Mouse (Mus musculus): ENCODE measurements around the gene Creb3l4. TPM values are rescaled to one million over a fixed set of nuclear protein-coding genes. Genes with fewer than 3 reads are reported as not detected.

Gene Creb3l4
- polyA plus RNA-seq, 1 experiment from 2014 or later, result 5.7 TPM

DNA sequence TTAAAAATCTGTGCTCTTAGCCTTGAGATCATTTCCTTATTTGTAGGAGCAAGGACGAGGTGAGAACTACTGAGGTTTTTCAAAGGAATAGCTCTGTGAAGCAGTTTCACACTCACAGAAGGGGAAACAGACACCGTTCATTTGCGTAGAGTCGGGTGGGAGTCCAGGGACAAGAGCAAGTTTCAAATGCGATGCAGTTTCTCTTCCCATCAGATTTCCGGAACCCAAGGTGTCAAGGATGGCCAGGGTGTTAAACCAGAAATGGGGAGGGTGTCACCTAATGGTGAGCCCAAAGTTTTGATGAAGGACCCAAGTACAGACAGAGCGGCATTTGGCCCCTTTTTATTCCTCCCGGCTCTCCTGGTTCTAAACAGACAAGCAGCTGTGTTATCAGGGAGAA is 12.2 kb downstream of the Creb3l4 start:
- Histone ChIP-seq H3K27me3 (ENCODE audit: control insufficient read depth, insufficient read depth, low read length) (no peaks in the 10 kb centered on the region), H3K4me1 (ENCODE audit: control insufficient read depth, insufficient read depth, low read length) (0 out of 2 replicates have a peak, but pooled peaks cover 3% of the 10 kb centered on the region), H3K4me2 (replicated peaks; ENCODE audit: low read depth, low read length) (peak overlapping the region; percentile 53), H3K27ac (ENCODE audit: low read depth, low read length) (peak overlapping the region; percentile 92), H3K9me3 (ENCODE audit: control insufficient read depth, low read length) (no peaks in the 10 kb centered on the region), H3K36me3 (ENCODE audit: control insufficient read depth, insufficient read depth, low read length) (peaks cover 24% of the 10 kb centered on the region), H3K9ac (ENCODE audit: low read depth, low read length) (peak overlapping the region; percentile 86), H3K4me3 (ENCODE audit: low read length) (peak overlapping the region; percentile 69)
- no peak for ATAC-seq (ENCODE audit: low FRiP score, low TSS enrichment)
- WGBS, result 11% methylated on average over 8 of the region's 8 CpGs

DNA sequence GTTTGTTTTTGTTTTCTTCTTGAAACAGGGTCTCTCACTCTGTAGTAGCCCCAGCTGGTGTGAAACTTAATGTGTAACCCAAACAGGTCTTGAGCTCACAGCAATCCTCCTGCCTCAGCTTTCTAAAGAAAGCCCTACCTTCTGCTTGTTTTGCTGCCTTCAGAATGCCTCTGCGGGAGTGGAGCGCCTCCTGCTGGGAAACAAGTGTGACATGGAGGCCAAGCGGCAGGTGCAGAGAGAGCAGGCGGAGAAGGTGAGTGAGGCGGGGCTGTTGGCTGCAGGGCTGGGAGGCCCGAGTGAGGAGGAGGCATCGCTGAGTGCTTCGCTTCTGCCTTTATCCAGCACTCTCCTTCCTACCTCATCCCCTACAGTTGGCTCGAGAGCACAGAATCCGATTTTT is 19.0 kb downstream of the Creb3l4 start:
- no peak overlapping the region for H3K27ac ChIP-seq (ENCODE audit: low read depth, low read length)
- ATAC-seq (ENCODE audit: low FRiP score, low TSS enrichment), result no peak
- 77% methylated on average over 10 of the region's 10 CpGs for WGBS
- H3K9me3 ChIP-seq (ENCODE audit: control insufficient read depth, low read length), result no peaks in the 10 kb centered on the region
- H3K36me3 ChIP-seq (ENCODE audit: control insufficient read depth, insufficient read depth, low read length), result peaks cover 20% of the 10 kb centered on the region
- no peak overlapping the region for H3K4me2 ChIP-seq (replicated peaks; ENCODE audit: low read depth, low read length)
- H3K27me3 ChIP-seq (ENCODE audit: control insufficient read depth, insufficient read depth, low read length), result no peaks in the 10 kb centered on the region
- H3K9ac ChIP-seq (ENCODE audit: low read depth, low read length), result no peak overlapping the region
- peaks cover 9% of the 10 kb centered on the region; the same call in 1 of the 2 replicates for H3K4me1 ChIP-seq (ENCODE audit: control insufficient read depth, insufficient read depth, low read length)
- H3K4me3 ChIP-seq (ENCODE audit: low read length), result no peak overlapping the region

DNA sequence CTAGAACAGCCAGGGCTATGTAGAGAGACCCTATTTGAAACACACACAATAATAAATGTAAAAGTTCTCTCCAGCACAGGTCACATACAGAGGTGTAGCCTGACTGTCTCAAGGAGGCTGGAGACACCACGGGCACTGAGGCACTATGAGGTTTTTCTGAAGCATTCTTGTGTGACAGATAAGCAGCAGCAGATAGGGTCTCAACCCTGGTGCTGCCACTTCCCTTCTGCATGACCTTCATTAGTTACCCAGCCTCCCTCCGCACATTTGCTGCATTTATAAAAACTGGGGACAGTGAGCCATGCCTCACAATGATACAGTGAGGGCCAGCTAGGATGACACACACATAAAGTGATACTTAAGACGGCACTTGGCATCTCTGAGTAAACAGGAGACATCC is 20.4 kb downstream of the Creb3l4 start:
- 43% methylated on average over 3 of the region's 3 CpGs for WGBS
- Histone ChIP-seq H3K9me3 (ENCODE audit: control insufficient read depth, low read length) (no peaks in the 10 kb centered on the region), H3K4me3 (ENCODE audit: low read length) (no peak overlapping the region), H3K9ac (ENCODE audit: low read depth, low read length) (no peak overlapping the region), H3K36me3 (ENCODE audit: control insufficient read depth, insufficient read depth, low read length) (peaks cover 20% of the 10 kb centered on the region), H3K4me2 (replicated peaks; ENCODE audit: low read depth, low read length) (no peak overlapping the region), H3K4me1 (ENCODE audit: control insufficient read depth, insufficient read depth, low read length) (peaks cover 9% of the 10 kb centered on the region; the same call in 1 of the 2 replicates), H3K27ac (ENCODE audit: low read depth, low read length) (no peak overlapping the region), H3K27me3 (ENCODE audit: control insufficient read depth, insufficient read depth, low read length) (no peaks in the 10 kb centered on the region)
- no peak for ATAC-seq (ENCODE audit: low FRiP score, low TSS enrichment)

DNA sequence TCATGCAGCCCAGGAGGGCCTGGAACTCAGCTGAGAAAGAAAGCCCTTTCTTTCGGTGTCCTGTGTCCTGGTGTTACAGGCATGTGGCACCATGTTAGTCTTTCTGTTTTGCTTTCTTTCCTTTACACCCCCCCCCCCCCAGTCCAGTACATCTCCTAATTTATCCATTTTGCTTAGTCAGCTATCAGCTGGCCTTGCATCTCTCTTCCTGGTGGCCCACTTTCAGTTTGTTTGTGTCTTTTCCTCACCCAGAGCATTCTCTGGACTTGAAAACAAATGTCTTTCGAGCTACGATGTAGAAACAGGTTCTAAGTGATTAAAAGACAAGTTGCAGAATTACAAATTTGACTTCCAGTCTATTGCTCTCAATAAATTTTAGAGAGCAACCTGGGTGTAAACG is 20.9 kb downstream of the Creb3l4 start:
- Histone ChIP-seq H3K27ac (ENCODE audit: low read depth, low read length) (no peak overlapping the region), H3K4me2 (replicated peaks; ENCODE audit: low read depth, low read length) (no peak overlapping the region), H3K9ac (ENCODE audit: low read depth, low read length) (no peak overlapping the region), H3K27me3 (ENCODE audit: control insufficient read depth, insufficient read depth, low read length) (no peaks in the 10 kb centered on the region), H3K4me3 (ENCODE audit: low read length) (no peak overlapping the region), H3K36me3 (ENCODE audit: control insufficient read depth, insufficient read depth, low read length) (peaks cover 20% of the 10 kb centered on the region), H3K4me1 (ENCODE audit: control insufficient read depth, insufficient read depth, low read length) (peaks cover 9% of the 10 kb centered on the region; the same call in 1 of the 2 replicates), H3K9me3 (ENCODE audit: control insufficient read depth, low read length) (no peaks in the 10 kb centered on the region)
- WGBS, result 80% methylated on average over 4 of the region's 4 CpGs
- ATAC-seq (ENCODE audit: low FRiP score, low TSS enrichment), result no peak

DNA sequence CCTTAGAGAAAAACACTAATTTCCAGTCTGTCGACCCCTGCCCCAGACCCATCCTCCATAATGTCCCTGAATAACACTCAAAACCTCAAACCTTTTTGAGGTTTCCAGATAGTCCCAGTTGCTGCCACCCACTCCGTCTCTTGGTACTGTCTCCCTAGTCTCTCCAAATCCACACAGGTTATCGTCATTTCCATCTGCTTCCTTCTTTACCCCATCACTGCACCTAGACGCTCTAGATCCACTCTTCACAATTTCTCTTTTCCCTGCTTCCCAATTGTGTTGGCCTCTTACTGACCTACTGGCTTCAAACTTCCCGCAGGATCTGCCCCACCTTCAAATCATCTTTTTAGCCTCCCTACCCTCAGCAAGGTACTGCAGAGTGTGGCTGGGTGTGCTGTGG is 22.2 kb downstream of the Creb3l4 start:
- peak overlapping the region; percentile 58 for H3K4me3 ChIP-seq (ENCODE audit: low read length)
- WGBS, result 16% methylated on average over 5 of the region's 5 CpGs
- peaks cover 20% of the 10 kb centered on the region for H3K36me3 ChIP-seq (ENCODE audit: control insufficient read depth, insufficient read depth, low read length)
- peak overlapping the region; percentile 69 for H3K9ac ChIP-seq (ENCODE audit: low read depth, low read length)
- peaks cover 9% of the 10 kb centered on the region; the same call in 1 of the 2 replicates for H3K4me1 ChIP-seq (ENCODE audit: control insufficient read depth, insufficient read depth, low read length)
- no peak for ATAC-seq (ENCODE audit: low FRiP score, low TSS enrichment)
- no peaks in the 10 kb centered on the region for H3K27me3 ChIP-seq (ENCODE audit: control insufficient read depth, insufficient read depth, low read length)
- H3K4me2 ChIP-seq (replicated peaks; ENCODE audit: low read depth, low read length), result peak overlapping the region; percentile 69
- peak overlapping the region; percentile 90 for H3K27ac ChIP-seq (ENCODE audit: low read depth, low read length)
- no peaks in the 10 kb centered on the region for H3K9me3 ChIP-seq (ENCODE audit: control insufficient read depth, low read length)

DNA sequence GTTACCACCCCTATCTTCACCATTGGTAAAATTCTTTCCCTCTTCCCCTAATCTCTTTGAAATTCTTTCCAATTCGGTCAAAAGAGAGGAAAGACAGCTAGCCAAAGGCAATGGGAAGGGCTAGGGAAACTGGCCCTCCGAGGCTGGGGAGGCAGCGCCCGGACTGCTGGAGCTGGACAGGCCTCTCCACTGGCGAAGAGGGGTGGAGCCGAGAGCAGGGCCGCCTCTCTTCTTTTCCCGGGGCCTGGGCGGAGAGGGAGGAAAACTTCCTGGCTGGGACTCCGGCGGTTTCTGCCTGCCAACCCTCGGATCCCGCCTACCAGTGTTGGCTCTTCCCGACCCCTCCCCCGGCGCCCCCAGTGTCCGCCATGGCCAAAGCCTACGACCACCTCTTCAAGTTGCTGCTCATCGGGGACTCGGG is 22.8 kb downstream of the Creb3l4 start:
- Histone ChIP-seq H3K27me3 (ENCODE audit: control insufficient read depth, insufficient read depth, low read length) (no peaks in the 10 kb centered on the region), H3K4me3 (ENCODE audit: low read length) (peak overlapping the region; percentile 58), H3K4me2 (replicated peaks; ENCODE audit: low read depth, low read length) (peak overlapping the region; percentile 69), H3K36me3 (ENCODE audit: control insufficient read depth, insufficient read depth, low read length) (peaks cover 15% of the 10 kb centered on the region), H3K9me3 (ENCODE audit: control insufficient read depth, low read length) (no peaks in the 10 kb centered on the region), H3K9ac (ENCODE audit: low read depth, low read length) (peak overlapping the region; percentile 69), H3K4me1 (ENCODE audit: control insufficient read depth, insufficient read depth, low read length) (peaks cover 9% of the 10 kb centered on the region; the same call in 1 of the 2 replicates), H3K27ac (ENCODE audit: low read depth, low read length) (peak overlapping the region; percentile 90)
- peak; percentile 88 for ATAC-seq (ENCODE audit: low FRiP score, low TSS enrichment)
- WGBS, result 0% methylated on average over 18 of the region's 20 CpGs

DNA sequence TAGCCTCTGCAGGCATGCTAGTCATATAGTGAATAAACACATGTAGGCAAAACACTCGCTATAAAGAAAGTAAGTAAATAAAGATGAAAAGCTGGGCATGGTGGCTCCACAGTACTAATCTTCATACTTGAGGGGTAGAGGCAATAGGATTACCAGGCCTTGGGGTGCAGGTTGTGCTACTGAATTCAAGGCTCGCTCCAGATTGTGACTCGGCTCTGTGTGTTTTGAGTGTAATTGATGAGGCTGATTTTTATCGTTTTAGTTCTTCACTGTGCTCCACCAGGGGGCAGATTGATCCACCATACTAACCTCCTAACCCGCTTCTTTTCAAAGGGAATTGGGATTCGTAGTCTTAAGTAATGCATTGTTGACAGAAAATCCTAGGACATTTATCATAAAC is 23.2 kb downstream of the Creb3l4 start:
- Histone ChIP-seq H3K27ac (ENCODE audit: low read depth, low read length) (peak overlapping the region; percentile 90), H3K9me3 (ENCODE audit: control insufficient read depth, low read length) (no peaks in the 10 kb centered on the region), H3K4me2 (replicated peaks; ENCODE audit: low read depth, low read length) (peak overlapping the region; percentile 69), H3K9ac (ENCODE audit: low read depth, low read length) (peak overlapping the region; percentile 69), H3K36me3 (ENCODE audit: control insufficient read depth, insufficient read depth, low read length) (peaks cover 10% of the 10 kb centered on the region), H3K4me1 (ENCODE audit: control insufficient read depth, insufficient read depth, low read length) (peaks cover 9% of the 10 kb centered on the region; the same call in 1 of the 2 replicates), H3K4me3 (ENCODE audit: low read length) (peak overlapping the region; percentile 58), H3K27me3 (ENCODE audit: control insufficient read depth, insufficient read depth, low read length) (no peaks in the 10 kb centered on the region)
- peak; percentile 36; the same call in 1 of the 2 replicates for ATAC-seq (ENCODE audit: low FRiP score, low TSS enrichment)
- 11% methylated on average over 6 of the region's 6 CpGs for WGBS

DNA sequence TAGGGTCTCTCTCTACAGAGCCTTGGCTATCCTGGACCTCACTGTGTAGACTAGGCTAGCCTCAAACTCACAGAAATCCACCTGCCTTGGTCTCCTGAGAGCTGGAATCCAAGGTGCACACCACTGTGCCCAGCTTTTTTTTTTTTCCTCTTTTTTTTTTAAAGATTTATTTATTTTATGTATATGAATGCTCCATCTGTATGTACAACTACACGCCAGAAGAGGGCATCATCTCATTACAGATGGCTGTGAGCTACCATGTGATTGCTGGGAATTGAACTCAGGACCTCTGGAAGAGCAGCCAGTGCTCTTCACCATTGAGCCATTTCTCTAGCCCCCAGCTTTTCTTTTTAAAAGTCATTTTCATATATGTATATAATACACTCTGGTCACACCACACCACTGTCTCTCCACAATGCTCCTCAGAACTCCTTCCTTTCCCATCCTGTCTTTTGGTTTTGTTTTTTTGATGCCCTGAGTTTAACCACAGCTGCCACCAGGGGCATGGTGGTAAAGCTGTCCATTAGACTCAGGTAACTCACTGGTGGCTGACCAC is 27.4 kb downstream of the Creb3l4 start:
- no peak overlapping the region for H3K4me2 ChIP-seq (replicated peaks; ENCODE audit: low read depth, low read length)
- peaks cover 12% of the 10 kb centered on the region for H3K4me1 ChIP-seq (ENCODE audit: control insufficient read depth, insufficient read depth, low read length)
- no peak overlapping the region for H3K27ac ChIP-seq (ENCODE audit: low read depth, low read length)
- ATAC-seq (ENCODE audit: low FRiP score, low TSS enrichment), result no peak
- no peaks in the 10 kb centered on the region for H3K9me3 ChIP-seq (ENCODE audit: control insufficient read depth, low read length)
- no peak overlapping the region for H3K9ac ChIP-seq (ENCODE audit: low read depth, low read length)
- no peak overlapping the region for H3K4me3 ChIP-seq (ENCODE audit: low read length)
- H3K27me3 ChIP-seq (ENCODE audit: control insufficient read depth, insufficient read depth, low read length), result no peaks in the 10 kb centered on the region
- 66% methylated on average over 1 of the region's 1 CpGs for WGBS
- H3K36me3 ChIP-seq (ENCODE audit: control insufficient read depth, insufficient read depth, low read length), result peaks cover 17% of the 10 kb centered on the region

DNA sequence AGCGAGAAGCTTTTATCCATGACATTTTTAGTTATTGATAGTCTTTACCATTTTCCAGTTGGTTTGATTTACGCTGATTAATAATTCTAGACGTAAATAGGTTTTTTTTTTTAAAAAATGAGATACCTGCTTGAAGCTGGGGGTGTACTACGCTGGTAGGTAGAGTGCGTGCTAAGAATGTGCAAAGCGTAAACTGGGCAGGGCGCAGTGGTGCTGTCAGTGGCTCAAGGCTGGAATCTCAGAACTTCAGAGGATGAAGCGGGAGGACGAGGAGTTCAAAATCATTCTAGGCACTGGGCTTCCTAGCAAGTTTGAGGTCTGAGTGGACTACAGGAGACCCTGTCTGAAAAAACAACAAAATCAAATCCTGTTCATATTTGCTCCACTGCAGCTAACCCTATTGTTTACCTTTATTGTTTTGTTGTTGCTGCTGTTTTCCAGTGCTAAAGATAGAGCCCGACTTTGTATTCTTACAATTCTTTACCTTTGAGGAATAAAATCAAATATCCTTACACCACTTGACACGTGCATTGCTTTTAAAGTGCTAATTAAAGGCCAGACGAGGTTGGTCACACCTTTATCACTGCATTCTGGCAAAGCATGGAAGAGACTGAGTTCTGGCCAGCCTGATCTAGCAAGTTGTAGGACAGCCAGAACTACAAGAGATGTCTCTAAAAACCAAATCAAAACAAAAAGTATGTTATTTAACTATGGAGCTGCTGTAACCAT is 29.2 kb downstream of the Creb3l4 start:
- H3K27ac ChIP-seq (ENCODE audit: low read depth, low read length), result no peak overlapping the region
- 15% methylated on average over 12 of the region's 12 CpGs for WGBS
- peaks cover 34% of the 10 kb centered on the region for H3K36me3 ChIP-seq (ENCODE audit: control insufficient read depth, insufficient read depth, low read length)
- peak overlapping the region; percentile 37; the same call in 1 of the 2 replicates for H3K9ac ChIP-seq (ENCODE audit: low read depth, low read length)
- peak overlapping the region; percentile 54 for H3K4me2 ChIP-seq (replicated peaks; ENCODE audit: low read depth, low read length)
- H3K9me3 ChIP-seq (ENCODE audit: control insufficient read depth, low read length), result no peaks in the 10 kb centered on the region
- peak; percentile 67; the same call in 1 of the 2 replicates for ATAC-seq (ENCODE audit: low FRiP score, low TSS enrichment)
- peaks cover 12% of the 10 kb centered on the region for H3K4me1 ChIP-seq (ENCODE audit: control insufficient read depth, insufficient read depth, low read length)
- H3K27me3 ChIP-seq (ENCODE audit: control insufficient read depth, insufficient read depth, low read length), result no peaks in the 10 kb centered on the region
- H3K4me3 ChIP-seq (ENCODE audit: low read length), result peak overlapping the region; percentile 95
